Mouse (Mus musculus): ENCODE measurements around the gene Mapt. TPM values are rescaled to one million over a fixed set of nuclear protein-coding genes. Genes with fewer than 3 reads are reported as not detected.

The Mapt gene
- polyA plus RNA-seq, 1 experiment from 2014 or later = 33.0 TPM

DNA sequence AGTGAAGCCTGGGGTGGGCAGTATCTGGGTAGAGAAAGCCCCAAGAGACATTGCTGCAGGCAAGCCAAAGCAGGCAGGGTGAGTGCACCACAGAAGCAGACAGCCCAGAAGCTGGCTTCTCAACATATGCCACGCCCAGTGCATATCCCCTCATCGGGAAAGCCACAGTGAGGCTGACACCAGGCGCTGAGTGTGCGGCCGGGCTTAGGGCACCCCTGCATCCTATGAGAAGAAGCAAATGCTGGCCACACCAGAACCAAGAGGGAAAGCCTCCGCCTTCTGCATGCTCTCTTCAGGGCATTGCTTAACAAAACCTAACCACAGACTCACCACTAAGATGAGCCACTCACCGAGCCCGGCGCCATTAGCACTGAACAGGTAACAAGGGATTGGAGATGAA lies 7.9 kb upstream of the Mapt start:
- H3K9ac ChIP-seq (ENCODE audit: low read length) = no peak overlapping the region
- no peaks in the 10 kb centered on the region for H3K4me1 ChIP-seq (replicated peaks; ENCODE audit: control insufficient read depth, insufficient read depth, low read length)
- no peaks in the 10 kb centered on the region for H3K27me3 ChIP-seq (ENCODE audit: control insufficient read depth, insufficient read depth, low read length)
- DNase-seq (ENCODE audit: low spot score) (no peak), ATAC-seq (replicated peaks; ENCODE audit: low FRiP score) (no peak)
- WGBS = 86% methylated on average over 9 of the region's 9 CpGs
- H3K4me3 ChIP-seq (ENCODE audit: low read depth, low read length) = no peak overlapping the region
- H3K27ac ChIP-seq (ENCODE audit: low read depth, low read length) = no peak overlapping the region
- no peaks in the 10 kb centered on the region for H3K36me3 ChIP-seq (ENCODE audit: control insufficient read depth, insufficient read depth, low read length)
- no peak overlapping the region for H3K4me2 ChIP-seq (ENCODE audit: low read depth, low read length, severe bottlenecking)
- no peaks in the 10 kb centered on the region for H3K9me3 ChIP-seq (ENCODE audit: control insufficient read depth, low read length)

GRCm38 (mm10) chr11:104229391-104229790 lies 1.8 kb upstream of the Mapt start:
- ATAC-seq (replicated peaks; ENCODE audit: low FRiP score) = no peak

DNA sequence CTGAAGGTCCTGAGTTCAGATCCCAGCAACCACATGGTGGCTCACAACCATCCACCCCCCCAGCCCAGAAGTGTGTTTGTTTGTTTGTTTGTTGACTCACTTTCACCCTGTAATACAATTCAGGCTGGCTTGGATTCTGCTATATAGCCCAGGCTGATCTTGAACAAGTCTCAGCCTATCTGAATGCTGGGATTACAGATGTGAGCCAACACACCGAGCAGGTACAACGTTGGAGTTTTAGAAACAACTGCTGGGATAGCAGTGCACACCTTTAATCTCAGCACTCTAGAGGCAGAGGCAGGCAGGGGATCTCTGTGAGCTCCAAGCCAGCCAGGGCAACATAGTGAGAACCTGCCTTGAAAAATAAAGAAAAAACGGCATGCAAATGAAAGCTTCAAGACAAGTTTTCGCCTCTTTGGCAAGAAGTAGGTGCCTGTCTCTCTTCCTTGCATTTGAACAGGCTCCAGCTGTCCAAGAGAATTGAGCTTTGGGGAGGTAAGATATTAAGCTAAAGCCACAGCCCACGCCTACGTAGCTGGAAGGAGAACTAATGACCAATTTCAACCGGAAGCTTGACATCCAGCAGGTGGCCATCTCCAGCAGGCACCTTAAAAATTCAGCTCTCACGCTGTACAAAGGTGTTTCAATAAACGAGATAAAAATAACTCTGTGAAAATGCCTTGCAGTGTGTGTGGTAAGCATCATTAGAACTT lies 968 bp upstream of the Mapt start:
- H3K9ac ChIP-seq (ENCODE audit: low read length) = peak overlapping the region; percentile 82
- H3K27me3 ChIP-seq (ENCODE audit: control insufficient read depth, insufficient read depth, low read length) = peaks cover 35% of the 10 kb centered on the region
- H3K36me3 ChIP-seq (ENCODE audit: control insufficient read depth, insufficient read depth, low read length) = no peaks in the 10 kb centered on the region
- H3K4me2 ChIP-seq (ENCODE audit: low read depth, low read length, severe bottlenecking) = peak overlapping the region; percentile 94
- WGBS = 15% methylated on average over 9 of the region's 9 CpGs
- H3K4me1 ChIP-seq (replicated peaks; ENCODE audit: control insufficient read depth, insufficient read depth, low read length) = peaks cover 11% of the 10 kb centered on the region
- DNase-seq (ENCODE audit: low spot score) (no peak), ATAC-seq (replicated peaks; ENCODE audit: low FRiP score) (no peak)
- no peak overlapping the region for H3K27ac ChIP-seq (ENCODE audit: low read depth, low read length)
- H3K4me3 ChIP-seq (ENCODE audit: low read depth, low read length) = peak overlapping the region; percentile 54
- no peaks in the 10 kb centered on the region for H3K9me3 ChIP-seq (ENCODE audit: control insufficient read depth, low read length)

More at GRCm38 (mm10) chr11:104229391-104229790, 1.8 kb upstream of the Mapt start:
- Histone ChIP-seq H3K9ac (ENCODE audit: low read length) (no peak overlapping the region), H3K27me3 (ENCODE audit: control insufficient read depth, insufficient read depth, low read length) (peaks cover 28% of the 10 kb centered on the region), H3K36me3 (ENCODE audit: control insufficient read depth, insufficient read depth, low read length) (no peaks in the 10 kb centered on the region), H3K4me2 (ENCODE audit: low read depth, low read length, severe bottlenecking) (no peak overlapping the region), H3K4me3 (ENCODE audit: low read depth, low read length) (no peak overlapping the region), H3K27ac (ENCODE audit: low read depth, low read length) (no peak overlapping the region), H3K9me3 (ENCODE audit: control insufficient read depth, low read length) (no peaks in the 10 kb centered on the region), H3K4me1 (replicated peaks; ENCODE audit: control insufficient read depth, insufficient read depth, low read length) (peaks cover 11% of the 10 kb centered on the region)
- DNase-seq (ENCODE audit: low spot score) = no peak
- WGBS = 80% methylated on average over 4 of the region's 4 CpGs

DNA sequence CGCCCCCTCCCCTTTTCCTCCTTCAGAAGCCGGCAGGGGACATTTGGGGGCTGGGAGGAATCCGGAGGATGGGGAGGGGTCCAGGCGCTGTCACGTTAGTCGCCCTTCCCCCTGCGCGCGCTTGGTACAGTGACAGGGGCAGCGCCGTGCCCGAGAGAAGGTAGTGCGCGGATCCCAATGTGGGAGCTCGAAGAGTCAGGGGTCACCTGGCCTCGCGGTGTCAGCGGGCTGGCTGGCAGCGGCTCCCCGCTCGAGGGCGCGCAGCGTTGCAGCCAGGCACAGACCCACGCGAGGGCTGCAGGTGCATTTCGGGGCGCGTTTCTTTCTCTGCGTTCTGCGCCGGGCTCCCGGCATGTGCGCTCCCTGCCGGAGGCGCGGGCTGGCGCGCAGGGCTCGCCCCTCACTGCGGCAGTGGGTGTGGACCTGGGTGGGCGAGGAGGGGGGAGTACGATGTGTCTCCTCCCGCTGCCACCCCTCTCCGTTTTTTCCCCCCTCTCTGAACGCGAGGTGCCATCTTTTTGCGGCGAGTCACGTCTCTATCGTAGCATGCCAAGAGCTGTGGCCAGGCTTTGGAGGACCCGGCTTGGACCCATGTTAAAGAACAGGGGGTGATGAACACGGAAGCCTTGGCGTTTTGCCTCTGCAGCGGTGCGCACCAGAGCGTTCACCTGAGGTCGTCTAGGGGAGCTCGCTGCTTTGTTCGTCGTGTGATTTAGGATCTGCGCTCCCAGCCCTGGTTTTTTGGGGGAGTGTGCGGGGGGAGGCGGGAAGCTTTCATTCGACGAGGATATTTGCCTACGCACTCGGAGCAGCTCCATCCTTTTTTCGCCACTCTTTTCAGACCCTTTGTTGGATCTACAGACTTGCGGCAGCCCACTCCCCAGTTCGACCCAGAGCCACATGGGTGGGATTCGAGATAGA lies 1.2 kb downstream of the Mapt start:
- peak overlapping the region; percentile 49 for H3K9ac ChIP-seq (ENCODE audit: low read length)
- peak overlapping the region; percentile 54 for H3K4me3 ChIP-seq (ENCODE audit: low read depth, low read length)
- H3K4me1 ChIP-seq (replicated peaks; ENCODE audit: control insufficient read depth, insufficient read depth, low read length) = peaks cover 11% of the 10 kb centered on the region
- ATAC-seq (replicated peaks; ENCODE audit: low FRiP score) (peak; percentile 23), DNase-seq (ENCODE audit: low spot score) (peak; percentile 76)
- no peak overlapping the region; the same call in 1 of the 2 replicates for H3K27ac ChIP-seq (ENCODE audit: low read depth, low read length)
- H3K9me3 ChIP-seq (ENCODE audit: control insufficient read depth, low read length) = no peaks in the 10 kb centered on the region
- WGBS = under 1% methylated on average over 65 of the region's 72 CpGs
- peak overlapping the region; percentile 94 for H3K4me2 ChIP-seq (ENCODE audit: low read depth, low read length, severe bottlenecking)
- no peaks in the 10 kb centered on the region for H3K36me3 ChIP-seq (ENCODE audit: control insufficient read depth, insufficient read depth, low read length)
- peaks cover 45% of the 10 kb centered on the region for H3K27me3 ChIP-seq (ENCODE audit: control insufficient read depth, insufficient read depth, low read length)

DNA sequence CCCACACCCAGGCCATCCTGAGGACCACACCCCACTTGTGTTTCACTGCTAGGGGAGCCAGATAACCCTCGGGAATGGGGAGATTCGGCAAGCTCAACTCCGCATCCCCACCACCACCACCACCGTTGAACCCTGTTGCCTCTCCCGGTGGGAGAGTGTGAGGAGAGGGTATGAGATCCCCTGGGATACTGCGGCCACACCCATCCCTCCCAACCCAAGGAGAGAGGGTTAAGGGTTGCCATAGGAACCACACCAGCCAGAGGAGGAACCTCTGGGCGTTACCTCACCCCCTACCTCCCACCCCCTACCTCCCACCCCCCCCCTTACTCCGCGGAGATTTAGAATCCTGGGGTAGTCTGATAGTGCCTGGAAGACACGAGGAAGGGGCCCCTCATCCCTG lies 1.9 kb downstream of the Mapt start:
- Histone ChIP-seq H3K4me2 (ENCODE audit: low read depth, low read length, severe bottlenecking) (peak overlapping the region; percentile 94), H3K4me1 (replicated peaks; ENCODE audit: control insufficient read depth, insufficient read depth, low read length) (peaks cover 11% of the 10 kb centered on the region), H3K27me3 (ENCODE audit: control insufficient read depth, insufficient read depth, low read length) (peaks cover 45% of the 10 kb centered on the region), H3K27ac (ENCODE audit: low read depth, low read length) (no peak overlapping the region), H3K4me3 (ENCODE audit: low read depth, low read length) (peak overlapping the region; percentile 54), H3K9me3 (ENCODE audit: control insufficient read depth, low read length) (no peaks in the 10 kb centered on the region), H3K36me3 (ENCODE audit: control insufficient read depth, insufficient read depth, low read length) (no peaks in the 10 kb centered on the region), H3K9ac (ENCODE audit: low read length) (no peak overlapping the region; the same call in 1 of the 2 replicates)
- no peak for ATAC-seq (replicated peaks; ENCODE audit: low FRiP score)
- peak; percentile 59 for DNase-seq (ENCODE audit: low spot score)
- under 1% methylated on average over 10 of the region's 10 CpGs for WGBS

DNA sequence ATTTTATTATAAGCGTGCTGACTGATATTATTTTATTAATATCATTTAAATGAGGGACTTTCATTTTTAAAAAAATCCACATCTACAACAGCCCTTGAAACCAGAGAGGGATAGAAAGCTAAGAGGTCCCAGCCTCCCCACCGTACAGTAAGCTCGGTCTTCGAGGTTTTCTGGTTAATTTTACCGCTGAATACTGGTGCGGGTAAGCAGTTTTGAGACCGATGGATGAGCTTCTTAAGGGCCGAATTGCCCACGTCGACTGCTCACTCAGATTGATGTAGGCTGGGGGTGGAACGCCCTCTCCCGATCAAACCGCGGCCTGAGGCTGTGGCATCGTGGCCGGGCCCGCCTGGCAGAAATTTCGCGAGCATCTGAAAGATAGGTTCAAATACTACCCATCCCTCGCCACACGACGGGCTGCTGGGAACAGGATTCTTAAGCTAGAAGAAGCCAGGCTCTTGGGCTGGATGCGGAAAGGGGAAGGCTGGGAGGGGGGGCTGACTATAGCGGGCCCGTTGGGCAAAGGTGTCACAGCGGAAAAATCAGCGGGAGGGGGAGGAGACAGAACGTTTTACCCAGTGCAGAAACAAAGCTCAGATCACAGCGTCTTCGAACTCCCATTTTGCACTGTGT lies 2.5 kb downstream of the Mapt start:
- Histone ChIP-seq H3K9me3 (ENCODE audit: control insufficient read depth, low read length) (no peaks in the 10 kb centered on the region), H3K27ac (ENCODE audit: low read depth, low read length) (no peak overlapping the region), H3K36me3 (ENCODE audit: control insufficient read depth, insufficient read depth, low read length) (no peaks in the 10 kb centered on the region), H3K4me1 (replicated peaks; ENCODE audit: control insufficient read depth, insufficient read depth, low read length) (peaks cover 11% of the 10 kb centered on the region), H3K9ac (ENCODE audit: low read length) (no peak overlapping the region), H3K4me3 (ENCODE audit: low read depth, low read length) (peak overlapping the region; percentile 54), H3K27me3 (ENCODE audit: control insufficient read depth, insufficient read depth, low read length) (peaks cover 45% of the 10 kb centered on the region), H3K4me2 (ENCODE audit: low read depth, low read length, severe bottlenecking) (peak overlapping the region; percentile 33; the same call in 1 of the 2 replicates)
- 2% methylated on average over 30 of the region's 30 CpGs for WGBS
- DNase-seq (ENCODE audit: low spot score) = peak; percentile 54
- no peak for ATAC-seq (replicated peaks; ENCODE audit: low FRiP score)

GRCm38 (mm10) chr11:104234680-104235079 lies 3.5 kb downstream of the Mapt start:
- DNase-seq (ENCODE audit: low spot score) (no peak), ATAC-seq (replicated peaks; ENCODE audit: low FRiP score) (no peak)
- Histone ChIP-seq H3K9me3 (ENCODE audit: control insufficient read depth, low read length) (no peaks in the 10 kb centered on the region), H3K4me2 (ENCODE audit: low read depth, low read length, severe bottlenecking) (no peak overlapping the region), H3K9ac (ENCODE audit: low read length) (no peak overlapping the region), H3K27ac (ENCODE audit: low read depth, low read length) (no peak overlapping the region), H3K27me3 (ENCODE audit: control insufficient read depth, insufficient read depth, low read length) (peaks cover 45% of the 10 kb centered on the region), H3K36me3 (ENCODE audit: control insufficient read depth, insufficient read depth, low read length) (no peaks in the 10 kb centered on the region), H3K4me3 (ENCODE audit: low read depth, low read length) (no peak overlapping the region), H3K4me1 (replicated peaks; ENCODE audit: control insufficient read depth, insufficient read depth, low read length) (peaks cover 11% of the 10 kb centered on the region)
- 50% methylated on average over 6 of the region's 6 CpGs for WGBS

- Histone ChIP-seq H3K36me3 (ENCODE audit: control insufficient read depth, insufficient read depth, low read length) (no peaks in the 10 kb centered on the region), H3K27me3 (ENCODE audit: control insufficient read depth, insufficient read depth, low read length) (peaks cover 45% of the 10 kb centered on the region), H3K9ac (ENCODE audit: low read length) (no peak overlapping the region), H3K27ac (ENCODE audit: low read depth, low read length) (no peak overlapping the region), H3K4me3 (ENCODE audit: low read depth, low read length) (no peak overlapping the region), H3K9me3 (ENCODE audit: control insufficient read depth, low read length) (no peaks in the 10 kb centered on the region), H3K4me1 (replicated peaks; ENCODE audit: control insufficient read depth, insufficient read depth, low read length) (peaks cover 11% of the 10 kb centered on the region), H3K4me2 (ENCODE audit: low read depth, low read length, severe bottlenecking) (no peak overlapping the region)
- no peak for ATAC-seq (replicated peaks; ENCODE audit: low FRiP score)
- 72% methylated on average over 2 of the region's 2 CpGs for WGBS
- DNase-seq (ENCODE audit: low spot score) = no peak
Observed at GRCm38 (mm10) chr11:104235881-104236280, 4.7 kb downstream of the Mapt start.

Data from forebrain, embryonic 11.5 days (tissue).